Mouse (Mus musculus) brain, embryonic 18.5 days (tissue): ENCODE data around the gene Bgn.

Experiments
- DNase-seq: peaks from one replicate; pipeline ENCODE4 v3.0.0-alpha.2; 2012; ENCODE audit warnings: low read depth, low spot score

The Bgn gene

DNA sequence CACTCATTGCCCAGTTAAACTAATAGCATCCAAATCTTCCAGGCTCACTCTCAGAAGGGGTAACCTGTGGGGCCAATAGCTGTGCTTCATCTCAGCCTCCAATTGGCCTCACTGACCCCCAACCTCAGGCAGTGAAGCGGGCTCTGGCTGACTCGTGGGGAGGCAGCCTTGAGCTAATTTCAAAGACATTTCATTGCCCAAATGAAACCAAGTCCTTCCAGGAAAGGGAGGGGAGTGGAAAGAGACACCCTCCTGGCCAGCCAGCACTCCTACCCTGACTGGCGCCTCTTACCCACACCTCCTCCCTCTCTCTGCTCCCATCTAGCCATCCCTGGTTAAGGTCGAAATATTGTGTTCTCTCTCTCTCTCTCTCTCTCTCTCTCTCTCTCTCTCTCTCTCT, 6.8 kb downstream of the Bgn start:
- no peak for DNase-seq

DNA sequence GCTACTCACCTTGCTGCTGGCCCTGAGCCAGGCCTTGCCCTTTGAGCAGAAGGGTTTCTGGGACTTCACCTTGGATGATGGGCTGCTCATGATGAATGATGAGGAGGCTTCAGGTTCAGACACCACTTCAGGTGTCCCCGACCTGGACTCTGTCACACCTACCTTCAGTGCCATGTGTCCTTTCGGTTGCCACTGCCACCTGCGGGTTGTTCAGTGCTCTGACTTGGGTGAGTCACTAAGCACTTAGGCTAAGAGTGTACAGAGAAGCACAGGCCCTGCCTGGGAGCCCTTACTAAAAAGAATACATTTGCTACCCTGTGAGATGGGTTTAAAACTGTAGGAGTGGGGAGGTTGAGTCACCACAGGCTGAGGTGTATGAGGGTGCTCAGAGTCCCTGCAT, 7.4 kb downstream of the Bgn start:
- no peak for DNase-seq

DNA sequence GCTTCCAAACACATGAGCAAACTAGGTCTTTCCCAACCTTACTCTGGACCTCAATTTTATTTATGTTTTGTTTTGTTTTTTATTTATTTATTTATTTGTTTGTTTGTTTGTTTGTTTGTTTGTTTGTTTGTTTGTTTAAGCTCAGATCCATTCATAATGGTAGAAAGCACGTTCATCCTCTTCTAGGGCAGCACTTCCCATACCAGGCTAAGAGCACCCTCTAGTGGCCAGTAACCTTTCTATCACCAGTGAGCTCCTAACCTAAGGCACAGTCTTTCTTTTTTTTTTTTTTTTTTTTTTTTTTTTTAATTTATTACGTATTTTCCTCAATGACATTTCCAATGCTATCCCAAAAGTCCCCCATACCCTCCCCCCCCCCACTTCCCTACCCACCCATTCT, 10.2 kb downstream of the Bgn start:
- peak; percentile 26 for DNase-seq

DNA sequence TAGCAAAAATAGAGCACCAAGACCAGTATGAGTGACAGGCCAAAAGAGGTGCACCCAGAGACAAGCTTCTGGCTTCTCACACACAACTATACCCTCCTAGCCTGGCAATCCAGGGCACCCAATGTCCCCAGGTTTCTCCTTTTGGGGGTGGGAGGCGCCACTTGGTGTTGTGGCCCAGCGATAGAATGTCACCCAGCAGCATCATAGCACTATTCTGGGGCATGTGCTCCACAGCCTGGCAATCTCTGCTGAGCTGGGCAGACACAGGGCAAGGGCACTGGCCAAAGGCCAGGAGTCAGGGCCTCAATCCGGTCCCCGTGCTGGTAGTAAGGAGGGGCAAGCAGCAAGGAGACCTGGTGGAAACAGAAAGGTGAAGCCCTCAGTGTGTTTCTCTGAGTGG, 13.3 kb downstream of the Bgn start:
- DNase-seq = no peak

DNA sequence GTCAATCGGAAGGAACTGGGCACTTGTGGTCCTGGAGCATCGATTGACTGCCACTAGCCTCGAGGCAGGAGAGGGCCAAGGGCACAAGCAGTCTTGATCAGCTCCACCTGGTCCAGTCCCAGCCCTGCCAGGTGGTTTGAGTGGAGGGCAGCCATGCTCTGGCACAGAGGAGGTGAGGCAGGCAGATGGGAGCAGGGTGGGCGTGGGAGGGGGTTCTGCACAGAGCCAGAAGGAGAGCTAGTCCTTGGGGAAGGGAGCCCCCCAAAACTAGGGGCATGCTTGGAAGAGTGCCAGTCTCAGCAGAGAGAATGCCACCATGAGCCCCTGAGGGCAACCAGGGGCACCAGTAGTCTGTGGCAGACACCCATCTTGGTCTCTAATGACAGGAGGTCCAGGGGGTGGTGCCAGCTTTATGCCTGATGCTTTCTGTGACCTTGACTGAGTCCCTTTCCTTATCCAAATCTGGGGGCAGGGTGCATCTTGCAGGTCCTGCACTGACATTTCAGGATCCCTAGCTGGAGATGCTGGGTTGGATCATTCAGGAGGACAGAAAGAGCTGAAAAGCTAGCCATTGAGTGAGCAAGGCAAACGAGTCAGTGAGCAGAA, 21.8 kb downstream of the Bgn start:
- no peak for DNase-seq

DNA sequence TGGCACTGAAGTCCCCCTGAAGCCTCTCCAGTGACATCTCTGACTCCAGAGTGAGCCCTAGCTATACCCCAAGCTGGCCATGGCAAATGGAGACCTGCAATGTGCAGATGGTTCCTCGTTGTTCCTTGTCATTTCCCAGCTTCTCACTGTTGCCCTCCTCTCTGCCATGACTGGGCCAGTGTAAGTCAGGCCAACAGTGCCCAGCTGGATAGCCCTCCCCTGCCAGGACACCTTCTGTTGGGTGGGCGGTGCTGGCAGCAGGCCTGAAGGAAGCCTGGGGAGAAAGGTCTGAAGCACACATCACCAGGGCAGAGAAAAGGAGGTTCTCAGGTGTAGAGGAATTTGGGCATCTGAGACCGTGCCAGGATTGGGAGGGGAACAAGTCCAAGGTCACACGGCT, 23.2 kb downstream of the Bgn start:
- no peak for DNase-seq

DNA sequence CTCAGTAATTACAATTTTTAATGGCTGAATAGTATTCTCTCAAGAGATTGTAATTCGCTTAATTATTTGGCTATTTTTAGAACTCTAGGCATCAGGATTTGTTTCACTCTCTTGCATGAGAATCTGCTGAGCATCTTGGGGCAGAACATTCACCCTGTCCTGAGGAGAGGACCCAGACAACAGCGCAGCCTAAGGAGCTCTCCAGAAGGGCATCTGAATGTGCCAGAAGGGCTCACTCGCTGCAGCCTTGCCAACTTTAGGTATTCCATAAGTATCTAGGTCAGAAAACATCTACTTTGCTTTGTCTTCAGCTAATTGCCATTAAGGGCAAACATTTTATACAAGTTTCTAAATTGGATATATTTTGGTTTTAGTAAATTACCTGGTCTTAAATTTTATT, 25.8 kb downstream of the Bgn start:
- no peak for DNase-seq

DNA sequence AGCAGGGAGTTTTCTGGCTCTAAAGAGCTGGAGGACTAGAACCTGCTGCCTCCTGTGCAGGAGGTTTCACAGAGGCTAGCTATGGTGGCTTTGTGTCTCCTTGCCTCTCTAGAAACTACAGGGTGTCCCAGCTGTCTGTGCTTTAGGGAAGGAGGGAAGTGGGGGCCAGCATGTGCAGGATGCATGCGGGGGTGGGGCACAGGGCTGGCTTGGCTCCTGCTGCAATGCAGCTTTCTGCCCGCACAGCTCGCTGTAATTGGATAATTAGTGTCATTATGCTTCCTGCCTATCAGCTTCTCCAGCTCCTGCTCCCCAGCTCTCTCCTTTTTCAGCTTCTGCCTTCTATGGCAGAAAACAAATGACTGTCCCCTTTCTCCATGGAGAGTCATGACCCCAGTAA, 29.5 kb downstream of the Bgn start:
- DNase-seq = no peak

DNA sequence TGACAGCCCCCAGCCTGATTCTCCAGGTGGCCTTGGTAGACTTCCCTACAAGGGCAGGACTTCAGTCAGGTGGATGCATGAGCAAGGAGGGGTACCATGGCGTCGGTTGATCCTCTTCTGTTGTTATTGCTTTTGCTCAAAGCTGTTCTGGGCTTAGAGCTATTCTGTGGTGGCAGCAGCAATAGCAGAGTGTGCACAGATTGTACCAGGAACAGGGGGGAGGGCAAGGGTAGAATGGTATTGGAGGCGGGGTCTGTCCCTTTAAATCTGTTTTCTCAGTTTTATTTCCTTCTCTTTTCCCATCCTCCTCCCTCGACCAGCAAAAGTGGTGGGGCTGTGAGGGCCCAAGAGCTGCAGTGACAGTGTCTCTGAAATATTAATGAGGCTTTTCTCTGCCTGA, 33.2 kb downstream of the Bgn start:
- no peak for DNase-seq

DNA sequence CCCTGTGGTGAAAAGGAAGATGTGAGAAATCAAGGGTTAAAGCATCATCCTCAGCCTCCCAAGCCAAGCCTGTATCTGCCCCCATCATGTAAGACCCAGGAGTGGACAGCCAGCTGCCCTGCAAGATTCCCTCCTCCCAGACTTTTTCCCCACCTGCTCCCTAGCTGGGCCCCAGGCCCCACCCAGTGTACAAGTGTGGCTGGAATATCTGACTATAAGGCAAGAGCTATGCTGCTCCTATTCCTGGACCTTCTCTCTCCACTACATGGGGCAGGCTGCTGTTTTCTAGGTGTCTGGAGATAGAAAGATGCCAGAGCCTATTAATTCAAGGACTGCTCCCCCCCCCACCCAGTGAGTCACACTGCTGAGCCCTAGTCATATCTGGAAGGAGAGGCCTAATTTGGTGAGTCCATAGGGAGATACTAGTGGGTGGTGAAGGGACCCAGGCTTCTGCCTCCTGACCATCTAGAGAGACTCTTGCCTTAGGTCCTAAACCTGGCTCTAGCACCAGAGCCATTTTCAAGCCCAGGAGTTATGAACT, 33.7 kb downstream of the Bgn start:
- no peak for DNase-seq

DNA sequence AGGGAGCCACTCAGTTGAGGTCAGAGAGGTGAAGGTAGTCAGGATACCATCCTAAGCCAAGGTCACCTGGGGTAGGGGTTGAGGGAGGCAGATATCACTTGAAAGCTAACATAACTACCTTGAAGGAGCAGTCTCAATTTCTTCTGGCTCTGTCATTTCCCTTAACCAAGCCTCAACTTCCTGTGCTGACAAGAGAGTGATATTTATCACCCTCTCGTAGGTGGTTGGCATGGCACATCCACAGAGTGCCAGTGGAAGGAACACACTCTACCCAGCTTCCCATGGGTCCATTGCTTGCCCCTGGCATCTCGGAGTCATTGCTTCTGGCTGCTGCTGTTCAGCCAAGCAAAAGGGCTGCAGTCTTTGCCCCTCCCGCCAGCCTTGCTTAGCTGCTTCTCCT, 37.3 kb downstream of the Bgn start:
- DNase-seq = no peak

DNA sequence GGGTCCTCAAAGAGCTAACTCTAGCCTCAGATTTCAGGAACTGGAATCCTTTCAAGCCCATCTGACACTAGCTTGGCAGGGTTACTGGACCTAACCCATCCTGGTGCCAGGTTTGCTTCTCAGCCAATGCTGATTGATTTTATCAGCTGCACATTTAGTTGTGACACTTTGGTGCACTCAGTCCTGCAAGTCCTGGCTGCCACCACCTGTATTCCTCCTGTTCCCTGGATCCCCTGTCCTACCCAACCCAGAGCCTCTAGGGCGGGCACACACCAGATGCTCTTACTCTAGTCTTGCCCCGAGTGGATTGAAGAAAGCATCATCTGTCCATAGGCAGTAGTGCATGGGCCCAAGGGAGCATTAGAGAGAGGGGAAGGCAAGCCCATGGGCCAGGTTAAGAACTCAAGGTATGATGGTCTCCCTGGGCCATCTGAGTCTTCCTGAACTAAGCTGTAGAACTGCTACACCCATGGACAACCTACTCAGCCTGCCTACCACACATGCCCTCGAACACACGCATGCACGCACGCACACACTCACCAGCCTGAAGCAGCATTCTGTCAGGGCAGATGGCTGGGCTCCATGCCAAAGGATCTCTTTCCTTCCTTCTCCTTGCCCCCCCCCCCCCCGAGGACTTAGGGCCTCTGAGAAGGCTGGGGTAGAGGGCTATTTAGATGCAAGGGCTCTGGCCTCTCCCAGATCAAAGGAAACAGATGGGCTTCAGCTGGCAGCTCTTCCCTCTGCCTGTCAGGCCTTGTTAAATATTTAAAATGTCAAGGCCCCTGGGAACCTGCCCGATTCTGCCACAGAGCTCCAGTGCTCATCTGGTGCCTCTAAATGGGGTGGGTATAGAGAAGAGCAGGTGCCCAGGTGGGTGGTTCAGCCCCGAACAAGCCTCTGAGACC, 41.2 kb downstream of the Bgn start:
- DNase-seq = no peak

DNA sequence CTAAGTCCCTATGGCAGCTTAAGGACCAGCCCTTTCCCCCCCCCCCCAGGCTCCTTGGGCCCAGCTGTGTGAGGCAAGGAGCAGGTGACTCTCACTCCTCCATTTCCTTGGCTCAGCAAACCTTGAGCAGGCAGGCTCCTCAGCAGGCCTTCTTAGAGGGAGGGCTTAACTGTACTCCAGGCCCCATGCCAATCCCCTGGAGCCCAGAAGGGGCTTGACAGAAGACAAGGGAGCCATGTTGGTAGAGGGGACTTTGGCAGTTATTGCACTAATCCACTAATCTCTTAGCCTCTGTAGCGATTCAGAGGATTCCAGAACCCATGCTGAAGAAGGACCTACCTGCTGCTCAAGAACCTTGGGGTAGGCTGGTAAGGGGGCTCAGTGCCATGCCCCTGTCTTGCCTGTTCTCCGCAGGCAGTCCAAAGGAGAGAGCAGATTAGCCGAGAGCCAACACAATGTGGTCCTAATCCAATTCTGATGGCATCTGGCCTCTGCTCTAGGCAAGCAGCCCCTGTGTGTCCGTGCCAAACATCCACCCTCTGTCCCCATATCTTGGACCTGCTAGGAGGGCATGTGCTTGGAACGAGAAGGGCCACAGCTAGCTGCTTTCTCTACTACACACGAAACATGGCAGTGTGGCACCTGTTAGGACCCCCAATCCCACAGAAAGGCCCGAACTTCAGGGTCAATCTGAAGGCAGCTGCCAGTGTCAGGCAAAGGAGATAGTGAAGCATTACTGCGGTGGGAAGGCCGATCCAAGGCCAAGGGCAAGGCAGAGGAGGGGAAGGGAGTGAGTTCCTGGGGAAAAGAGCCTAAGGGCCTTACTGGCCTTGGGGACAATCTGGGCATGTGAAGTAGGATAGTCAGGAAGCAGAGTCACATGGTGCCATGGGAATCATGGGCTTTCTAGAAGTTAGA, 42.1 kb downstream of the Bgn start:
- DNase-seq = no peak

DNA sequence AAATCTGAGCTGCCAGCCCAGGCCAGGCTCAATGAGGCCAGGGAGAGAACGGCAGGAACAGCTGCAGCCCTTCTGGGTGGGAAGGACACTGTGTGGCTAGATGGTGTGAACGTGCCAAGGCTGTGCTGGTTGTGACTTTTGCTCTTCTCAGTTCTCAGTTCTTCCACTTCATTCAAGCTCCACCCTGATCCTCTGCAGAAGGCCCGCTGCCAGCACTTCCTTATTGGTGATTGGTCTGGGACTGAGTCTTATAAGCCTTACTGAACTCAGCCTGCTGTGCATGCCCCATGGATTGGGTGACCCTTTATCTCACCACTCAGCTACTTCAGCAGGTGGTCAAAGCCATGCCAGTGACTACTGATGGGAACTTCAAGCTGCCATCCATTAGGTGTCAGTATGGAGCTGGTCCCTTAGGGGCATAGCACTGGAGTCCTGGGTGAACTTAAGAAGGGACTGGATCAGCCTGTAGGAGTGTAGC, 43.0 kb downstream of the Bgn start:
- DNase-seq = no peak

DNA sequence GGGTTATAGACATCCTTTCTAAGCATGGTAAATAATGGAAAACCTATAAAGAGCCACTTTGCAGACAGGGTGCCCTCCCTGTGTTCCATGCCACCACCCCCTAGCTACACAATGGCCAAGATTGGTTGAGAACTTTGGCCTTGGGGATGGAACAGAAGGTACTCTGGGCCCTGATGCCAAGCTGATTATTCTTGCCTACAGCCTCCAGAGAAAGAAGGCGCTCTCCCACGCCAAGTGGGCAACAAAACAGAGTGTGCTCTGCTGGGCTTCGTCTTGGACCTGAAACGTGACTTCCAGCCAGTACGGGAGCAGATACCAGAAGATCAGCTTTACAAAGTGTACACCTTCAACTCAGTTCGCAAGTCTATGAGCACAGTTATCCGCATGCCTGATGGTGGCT, 54.5 kb downstream of the Bgn start:
- no peak for DNase-seq

DNA sequence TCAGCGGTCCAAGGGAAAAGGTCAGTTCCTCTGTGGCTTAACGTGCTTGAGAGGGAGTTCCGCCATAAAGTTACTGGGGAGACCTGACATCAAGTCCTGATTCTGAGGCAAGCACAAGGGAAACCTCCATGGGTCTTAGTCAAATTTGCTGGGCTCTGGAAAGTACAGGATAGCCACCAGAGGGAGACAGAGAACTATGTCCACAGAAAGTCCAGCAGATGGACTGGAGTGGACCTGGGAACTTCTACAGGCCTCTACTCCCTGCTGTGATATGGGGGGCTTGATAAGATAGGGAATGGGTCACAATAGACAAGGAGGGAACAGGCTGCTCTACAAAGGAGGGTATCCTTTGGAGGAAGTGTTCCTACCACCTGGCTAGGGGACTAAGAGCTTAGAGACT, 59.9 kb downstream of the Bgn start:
- DNase-seq = no peak
